Mouse (Mus musculus): Measurements from ENCODE around the gene Slc45a3.

Gene Slc45a3

DNA sequence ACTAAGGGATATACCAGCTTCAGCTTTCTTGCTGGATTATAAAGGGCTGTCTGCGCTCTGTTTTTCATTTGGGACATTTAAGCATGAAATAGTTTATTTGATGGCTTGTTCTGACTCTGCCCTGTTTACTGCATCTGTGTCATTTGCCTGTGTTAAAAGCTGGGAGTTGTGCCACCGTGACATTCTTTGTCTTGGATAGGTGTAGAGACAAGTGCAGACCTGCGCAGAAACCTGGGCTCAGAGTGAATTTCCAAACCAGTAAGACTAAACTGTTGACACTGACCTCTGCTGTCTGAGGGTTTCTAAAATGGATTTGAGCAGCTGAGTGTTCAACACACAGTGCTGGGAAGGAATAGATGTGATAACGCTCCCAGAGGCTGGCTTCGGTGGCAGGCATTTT lies 65.2 kb downstream of the Slc45a3 start:
- no peak for DNase-seq (ENCODE audit: low read depth)

DNA sequence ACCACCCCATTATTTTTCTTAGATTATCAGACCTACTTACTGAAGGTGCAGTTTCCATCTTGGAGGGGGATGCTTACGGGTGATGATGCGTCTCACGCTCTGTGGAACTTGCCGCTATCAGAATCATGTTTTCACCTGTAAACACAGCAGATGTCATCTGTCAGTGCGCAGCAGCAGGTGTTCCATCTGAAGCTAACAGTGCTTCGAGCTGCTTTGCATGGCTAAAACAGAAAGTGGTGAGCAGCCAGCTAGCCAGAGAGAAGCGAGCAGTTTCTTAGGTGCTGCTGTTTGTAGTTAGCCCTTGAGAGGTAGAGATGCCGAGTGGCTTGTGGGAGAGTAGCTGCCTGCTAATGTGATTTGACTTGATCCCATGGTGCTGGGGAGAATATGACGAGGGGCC lies 65.6 kb downstream of the Slc45a3 start:
- DNase-seq (ENCODE audit: low read depth): no peak

DNA sequence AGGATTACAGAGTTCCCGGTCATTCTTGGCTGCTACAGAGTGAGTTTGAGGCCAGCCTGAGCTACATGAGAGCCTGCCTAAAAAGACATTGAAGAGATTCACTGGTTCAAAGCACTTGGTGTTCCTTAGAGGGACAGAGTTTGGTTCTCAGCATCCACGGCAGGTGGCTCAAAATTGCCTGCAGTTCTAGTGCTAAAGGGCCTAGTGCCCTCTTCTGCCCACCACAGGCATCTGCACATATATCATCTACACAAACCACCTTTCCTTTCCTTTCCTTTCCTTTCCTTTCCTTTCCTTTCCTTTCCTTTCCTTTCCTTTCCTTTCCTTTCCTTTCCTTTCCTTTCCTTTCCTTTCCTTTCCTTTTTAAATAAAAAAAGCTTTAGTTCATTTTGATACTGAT lies 67.8 kb downstream of the Slc45a3 start:
- DNase-seq (ENCODE audit: low read depth): no peak

DNA sequence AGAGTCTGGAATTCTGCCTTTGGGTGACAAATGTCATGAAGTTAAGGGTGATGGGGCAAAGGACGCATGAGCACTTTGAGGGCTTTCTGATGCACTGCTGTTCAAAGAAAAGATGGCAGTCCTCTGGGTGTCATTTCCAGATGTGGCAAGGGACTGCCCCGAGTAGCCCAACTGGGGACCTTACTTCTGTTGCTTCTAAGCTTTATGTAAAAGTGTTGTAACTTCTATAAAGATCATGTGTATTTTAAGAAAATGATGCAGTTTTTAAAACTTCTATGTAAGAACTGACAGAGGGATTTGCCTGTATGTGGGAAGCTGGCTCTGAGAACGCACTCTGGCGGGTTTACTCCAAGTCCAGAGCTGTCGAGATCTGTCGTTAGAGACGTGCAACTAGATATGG lies 69.4 kb downstream of the Slc45a3 start:
- no peak for DNase-seq (ENCODE audit: low read depth)
